Mouse (Mus musculus): ENCODE measurements at regions not wholly inside any gene's neighbourhood (a gene's known extent, or its start where the extent isn't known, plus 50 kb on each side); places are given as distances from the start of the nearest gene placed in this dataset.

DNA sequence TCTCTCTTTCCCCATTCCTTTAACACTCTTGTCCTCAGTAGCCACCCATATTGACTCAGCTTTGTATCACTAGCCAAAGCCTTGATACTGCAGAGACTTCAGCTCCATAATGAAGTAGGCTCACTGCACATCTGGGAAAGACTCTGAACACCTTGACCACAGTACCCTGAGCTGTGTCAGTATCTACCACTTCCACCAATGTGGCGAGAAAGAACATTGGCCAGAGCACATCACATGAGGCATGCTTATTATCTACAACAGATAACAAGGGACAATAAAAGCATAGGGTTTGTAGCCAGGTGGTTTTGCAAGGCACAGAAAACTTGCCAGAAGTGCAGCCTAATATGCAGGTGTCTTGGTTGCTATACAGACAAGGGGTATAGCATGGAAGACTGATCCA lies 414.0 kb upstream of the Smarca2 start:
- no peak for TF ChIP-seq CTCF (IDR thresholded peaks at IDR 0.05; ENCODE audit: control insufficient read depth, insufficient read depth, insufficient replicate concordance, low read depth, low read length)
- no peak for TF ChIP-seq POLR2A (IDR thresholded peaks at IDR 0.05; ENCODE audit: control insufficient read depth, low read depth, low read length)

All from testis, adult 2 months (tissue).